Mouse (Mus musculus): Measurements from ENCODE around the gene Sult3a1. TPM values are rescaled to one million over a fixed set of nuclear protein-coding genes. Genes with fewer than 3 reads are reported as not detected.
"Not testable (repeated sequence)": the region's sequence is repeated elsewhere in the genome, so short reads cannot be mapped to it uniquely, and the experiment has no call there.

Gene Sult3a1
- total RNA-seq (2017) = not detected in 3 replicates

DNA sequence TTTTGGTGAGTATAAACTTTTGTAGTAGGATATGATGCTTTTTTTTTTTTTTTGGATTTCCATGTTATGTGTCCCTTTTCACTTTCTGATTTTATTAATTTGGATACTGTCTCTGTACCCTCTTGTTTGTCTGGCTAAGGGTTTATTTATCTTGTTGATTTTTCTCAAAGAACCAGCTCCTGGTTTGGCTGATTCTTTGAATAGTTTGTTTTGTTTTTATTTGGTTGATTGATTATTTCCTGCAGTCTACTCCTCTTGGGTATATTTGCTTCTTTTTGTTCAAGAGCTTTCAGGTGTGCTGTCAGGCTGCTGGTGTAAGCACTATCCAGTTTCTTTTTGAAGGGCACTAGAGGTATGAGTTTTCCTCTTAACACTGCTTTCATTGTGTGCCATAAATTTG, at the start of gene Sult3a1:
TSS of gene Sult3a1 (plus strand) at position 301 of the 400 bp plus-strand sequence.
- ATAC-seq (replicated peaks; ENCODE audit: insufficient number of reproducible peaks, low FRiP score, low TSS enrichment, poor library complexity, severe bottlenecking) = no peak

DNA sequence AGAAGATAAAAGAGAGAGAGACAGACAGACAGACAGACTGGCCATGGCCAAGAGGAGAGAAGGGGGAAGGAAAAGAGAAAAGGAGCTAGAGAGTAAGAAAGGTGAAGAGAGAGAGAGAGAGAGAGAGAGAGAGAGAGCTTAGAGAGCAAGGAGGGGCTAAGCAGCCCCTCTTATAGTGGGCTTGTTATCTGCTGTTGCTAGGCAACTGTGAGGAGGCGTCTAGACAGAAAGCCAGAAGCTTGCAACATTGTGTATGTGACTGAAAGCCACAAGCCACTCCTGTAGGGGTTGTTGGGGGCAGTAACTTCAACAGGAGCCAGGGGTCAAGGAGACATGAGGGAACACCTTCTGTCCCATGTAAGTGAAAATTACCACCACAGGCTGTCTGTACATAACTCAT, 45.7 kb upstream of the Sult3a1 start:
- no peak for ATAC-seq (replicated peaks; ENCODE audit: insufficient number of reproducible peaks, low FRiP score, low TSS enrichment, poor library complexity, severe bottlenecking)

DNA sequence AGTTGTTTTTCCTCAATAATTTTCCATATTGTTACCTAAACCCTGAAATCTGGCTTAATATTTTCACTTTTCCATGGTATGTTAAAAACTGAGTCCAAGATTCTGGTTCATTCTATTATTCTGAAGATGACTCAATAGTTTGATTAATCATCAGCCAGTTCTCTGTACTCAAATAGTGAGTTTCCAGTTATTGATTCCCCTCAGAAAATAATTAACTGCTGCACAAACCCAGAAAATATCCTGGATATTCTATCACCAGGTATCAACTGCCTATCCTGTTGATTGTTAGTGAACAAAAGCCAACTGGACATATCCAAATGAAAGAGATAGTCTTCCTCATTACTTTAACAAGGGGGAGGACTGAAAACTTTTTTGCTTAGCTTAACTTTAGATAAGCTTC, 43.3 kb upstream of the Sult3a1 start:
- ATAC-seq (replicated peaks; ENCODE audit: insufficient number of reproducible peaks, low FRiP score, low TSS enrichment, poor library complexity, severe bottlenecking) = no peak

DNA sequence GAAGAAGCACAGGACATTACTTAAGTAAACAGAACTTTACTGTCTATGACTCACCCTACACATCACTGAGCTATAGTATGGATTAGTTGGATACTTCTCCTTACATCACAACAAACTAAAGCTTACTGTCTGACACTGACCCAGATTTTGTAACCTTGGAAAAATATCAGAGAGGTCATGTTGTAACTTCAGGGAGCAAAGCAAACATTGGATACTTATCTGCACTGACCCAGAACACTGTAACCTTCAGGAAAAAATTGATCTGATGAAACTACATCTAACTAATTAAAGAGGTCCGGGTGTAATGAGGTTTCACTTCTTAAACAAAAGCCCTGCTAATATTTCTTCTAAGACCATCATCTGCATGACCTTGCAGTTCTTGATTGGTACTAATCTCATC, 40.6 kb upstream of the Sult3a1 start:
- no peak for ATAC-seq (replicated peaks; ENCODE audit: insufficient number of reproducible peaks, low FRiP score, low TSS enrichment, poor library complexity, severe bottlenecking)

DNA sequence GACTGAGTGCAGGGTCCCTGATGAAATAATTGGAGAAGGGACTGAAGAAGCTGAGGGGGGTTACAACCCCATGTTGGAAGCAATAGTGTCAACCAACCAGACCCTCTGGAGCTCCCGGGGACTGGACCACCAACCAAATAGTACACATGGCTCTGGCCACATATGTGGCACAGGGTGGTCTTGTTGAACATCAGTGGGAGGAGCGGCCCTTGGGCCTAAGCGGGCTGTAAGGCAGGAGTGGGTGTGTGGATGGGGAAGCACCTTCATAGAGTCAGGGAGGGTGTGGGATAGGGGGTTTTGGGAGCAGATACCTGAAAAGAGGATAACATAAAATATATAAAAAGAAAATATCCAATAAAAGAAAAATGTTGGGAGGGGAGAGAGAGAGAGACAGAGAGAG, 36.6 kb upstream of the Sult3a1 start:
- no peak for ATAC-seq (replicated peaks; ENCODE audit: insufficient number of reproducible peaks, low FRiP score, low TSS enrichment, poor library complexity, severe bottlenecking)

DNA sequence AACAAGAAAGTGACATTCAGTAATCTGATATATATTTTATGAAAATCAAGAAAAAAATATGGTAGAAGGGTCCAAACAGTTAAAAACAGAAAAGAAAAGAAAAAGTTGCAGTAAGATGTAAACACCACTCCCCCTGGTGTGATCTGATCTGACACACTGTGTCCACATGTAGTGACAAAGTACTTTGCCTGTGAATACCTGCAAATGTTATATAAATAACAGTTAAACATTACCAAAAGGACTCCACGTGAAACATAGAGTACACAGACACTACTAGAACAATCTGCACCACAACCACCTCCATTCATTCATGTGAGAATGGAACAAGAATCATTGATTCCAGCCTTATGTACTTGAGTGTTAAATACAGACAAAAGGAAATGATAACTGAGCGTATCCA, 8.5 kb downstream of the Sult3a1 start:
- no peak for ATAC-seq (replicated peaks; ENCODE audit: insufficient number of reproducible peaks, low FRiP score, low TSS enrichment, poor library complexity, severe bottlenecking)

DNA sequence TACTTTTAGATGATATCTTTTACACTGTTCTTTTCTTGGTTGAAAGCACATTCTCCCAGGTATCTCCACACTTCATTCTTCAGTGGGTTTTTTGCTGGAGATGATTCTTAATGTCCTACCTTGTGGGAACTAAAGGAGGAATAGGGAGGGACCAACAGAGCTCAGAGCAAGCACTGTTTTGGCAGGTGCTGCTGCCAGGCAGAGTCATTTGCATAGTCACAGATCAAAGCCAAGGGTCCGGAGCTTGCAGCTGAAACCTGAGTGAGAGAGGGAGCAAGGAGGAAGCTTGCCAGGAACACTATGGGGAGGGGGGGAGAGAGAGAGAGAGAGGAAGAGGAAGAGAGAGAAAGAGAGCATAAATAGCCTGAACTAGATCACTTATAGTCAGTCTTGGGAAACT, 12.9 kb downstream of the Sult3a1 start:
- no peak for ATAC-seq (replicated peaks; ENCODE audit: insufficient number of reproducible peaks, low FRiP score, low TSS enrichment, poor library complexity, severe bottlenecking)

DNA sequence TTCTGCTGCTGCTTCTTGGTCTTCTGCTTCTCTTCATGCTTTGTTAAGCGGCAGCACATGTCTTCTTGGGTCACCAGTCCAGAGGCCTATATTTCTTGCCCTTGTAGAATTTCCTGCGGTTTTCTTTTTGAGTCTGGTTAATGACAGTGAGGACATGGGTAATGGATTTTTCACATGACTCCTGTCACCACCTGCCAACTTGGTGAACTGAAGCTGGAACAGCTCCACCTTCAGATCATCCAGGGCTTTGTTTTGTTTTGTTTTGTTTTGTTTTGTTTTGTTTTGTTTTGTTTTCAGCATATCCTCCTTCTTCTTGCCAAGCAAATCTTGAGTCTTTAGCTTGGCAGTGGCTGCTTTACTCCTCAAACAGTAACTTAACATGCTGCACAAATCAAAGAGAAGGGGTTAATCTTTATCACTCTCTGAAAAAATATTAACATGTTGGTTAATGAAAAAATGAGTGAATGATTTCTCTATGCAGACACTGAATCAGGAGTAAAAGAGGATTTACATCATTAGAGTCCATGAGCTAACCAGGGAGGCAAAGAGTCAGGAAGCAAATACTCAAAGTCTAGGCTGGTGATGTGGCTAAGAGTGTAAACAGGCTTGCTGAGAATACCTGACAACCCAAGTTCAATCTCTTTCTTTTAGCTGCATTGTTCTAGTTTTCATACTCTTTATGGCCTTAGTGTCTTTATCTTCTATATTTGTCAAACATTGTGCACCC, 15.3 kb downstream of the Sult3a1 start:
- no peak for ATAC-seq (replicated peaks; ENCODE audit: insufficient number of reproducible peaks, low FRiP score, low TSS enrichment, poor library complexity, severe bottlenecking)

DNA sequence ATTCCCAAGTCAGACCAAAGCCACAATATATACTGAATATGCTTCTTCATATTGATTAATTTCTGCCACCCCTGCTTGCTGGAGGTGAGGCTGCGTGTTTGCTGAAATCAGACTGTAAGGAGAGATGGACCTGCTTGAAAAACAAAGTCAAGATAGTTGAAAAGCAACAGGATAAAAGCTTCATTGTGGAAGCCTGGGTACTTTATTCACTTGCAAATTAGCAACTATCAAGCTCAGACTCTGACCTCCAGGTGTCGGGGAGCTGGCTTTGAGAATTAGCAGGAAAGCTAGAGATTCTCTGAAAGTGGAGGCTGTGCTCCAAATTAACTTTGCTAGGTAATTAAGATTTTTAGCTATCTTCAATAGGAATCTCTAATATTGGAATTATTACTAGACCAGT, 24.9 kb downstream of the Sult3a1 start:
- not testable (repeated sequence) for ATAC-seq (replicated peaks; ENCODE audit: insufficient number of reproducible peaks, low FRiP score, low TSS enrichment, poor library complexity, severe bottlenecking)

DNA sequence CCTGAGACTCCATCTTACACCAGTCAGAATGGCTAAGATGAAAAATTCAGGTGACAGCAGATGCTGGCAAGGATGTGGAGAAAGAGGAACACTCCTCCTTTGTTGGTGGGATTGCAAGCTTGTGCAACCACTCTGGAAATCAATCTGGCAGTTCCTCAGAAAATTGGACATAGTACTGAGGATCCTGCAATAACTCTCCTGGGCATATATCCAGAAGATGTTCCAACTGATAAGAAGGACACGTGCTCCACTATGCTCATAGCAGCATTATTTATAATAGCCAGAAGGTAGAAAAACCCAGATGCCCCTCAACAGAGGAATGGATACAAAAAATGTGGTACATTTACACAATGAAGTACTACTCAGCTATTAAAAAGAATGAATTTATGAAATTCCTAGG, 44.0 kb downstream of the Sult3a1 start:
- ATAC-seq (replicated peaks; ENCODE audit: insufficient number of reproducible peaks, low FRiP score, low TSS enrichment, poor library complexity, severe bottlenecking) = not testable (repeated sequence)

DNA sequence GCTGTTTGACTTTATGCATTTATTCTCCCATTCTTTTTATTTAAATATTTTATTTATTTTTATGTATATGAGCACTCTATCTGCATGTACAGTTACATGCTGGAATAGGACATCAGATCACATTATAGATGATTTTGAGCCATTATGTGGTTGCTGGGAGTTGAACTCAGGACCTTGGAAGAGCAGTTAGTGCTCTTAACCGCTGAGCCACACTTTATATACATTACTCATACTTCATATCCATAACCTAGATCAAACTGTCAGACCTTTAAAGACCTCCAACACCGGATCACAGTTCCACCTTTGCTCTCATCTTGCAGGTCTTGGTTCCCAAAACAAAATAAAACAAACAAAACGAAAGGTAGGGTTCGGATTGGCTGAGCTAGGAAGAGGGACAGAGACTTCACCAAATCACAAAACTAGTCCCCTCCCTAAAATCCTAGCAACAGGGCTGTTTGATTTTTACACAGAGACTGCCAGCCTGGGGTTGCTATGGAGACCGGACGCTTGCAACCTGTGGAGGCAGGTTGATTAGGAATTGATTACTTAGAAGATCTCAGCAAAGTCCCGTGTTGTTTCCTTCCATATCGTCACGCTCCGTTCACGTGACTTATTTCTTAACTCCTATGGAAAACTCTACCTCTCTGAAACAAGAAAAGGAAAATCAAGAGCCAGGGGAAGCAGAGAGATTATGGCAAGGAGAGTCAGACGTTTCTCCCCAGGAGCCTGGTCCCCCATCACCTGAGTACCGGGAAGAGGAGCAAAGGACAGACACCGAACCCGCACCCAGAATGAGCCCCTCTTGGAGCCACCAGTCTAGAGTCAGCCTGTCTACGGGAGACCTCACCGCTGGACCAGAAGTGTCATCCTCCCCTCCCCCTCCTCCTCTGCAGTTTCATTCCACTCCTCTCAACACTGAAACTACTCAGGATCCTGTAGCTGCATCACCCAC, 47.3 kb downstream of the Sult3a1 start, which contains the start of gene Rsph4a:
TSS of gene Rsph4a (plus strand) at position 582 of the 952 bp plus-strand sequence.
- ATAC-seq (replicated peaks; ENCODE audit: insufficient number of reproducible peaks, low FRiP score, low TSS enrichment, poor library complexity, severe bottlenecking) = no peak

DNA sequence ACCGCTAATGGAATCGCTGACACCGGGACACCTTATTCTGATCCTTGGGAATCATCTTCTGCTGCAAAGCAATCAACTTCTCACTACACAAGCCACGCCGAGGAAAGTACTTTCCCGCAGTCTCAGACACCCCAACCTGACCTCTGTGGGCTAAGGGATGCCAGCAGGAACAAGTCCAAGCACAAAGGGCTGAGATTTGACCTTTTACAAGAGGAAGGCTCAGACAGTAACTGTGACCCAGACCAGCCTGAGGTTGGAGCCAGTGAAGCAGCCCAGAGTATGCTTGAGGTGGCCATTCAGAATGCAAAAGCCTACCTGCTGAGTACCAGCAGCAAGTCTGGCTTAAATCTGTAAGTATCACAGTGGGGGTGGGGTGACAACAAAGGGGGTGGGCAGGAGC, 48.0 kb downstream of the Sult3a1 start:
- no peak for ATAC-seq (replicated peaks; ENCODE audit: insufficient number of reproducible peaks, low FRiP score, low TSS enrichment, poor library complexity, severe bottlenecking)

Other genes starting within 250 kb of the Sult3a1 start
- not detected in 3 replicates for gene Clvs2, start 233.0 kb upstream of the Sult3a1 start, total RNA-seq (2017)
- gene Sult3a2, start 71.0 kb upstream of the Sult3a1 start, total RNA-seq (2017) = not detected in 3 replicates
- gene Rsph4a, start 47.4 kb downstream of the Sult3a1 start, total RNA-seq (2017) = not detected in 3 replicates
- 75.7 to 106 TPM (median 102 TPM) in 3 replicates for gene Zup1, start 93.5 kb downstream of the Sult3a1 start, total RNA-seq (2017)
- gene Rwdd1, start 161.9 kb downstream of the Sult3a1 start, total RNA-seq (2017) = 87.2 to 102 TPM (median 97.4 TPM) in 3 replicates
- not detected in 3 replicates for gene Trappc3l, start 179.9 kb downstream of the Sult3a1 start, total RNA-seq (2017)
- gene Calhm4, start 186.6 kb downstream of the Sult3a1 start, total RNA-seq (2017) = not detected in 3 replicates
- not detected in 3 replicates for gene Calhm5, start 238.8 kb downstream of the Sult3a1 start, total RNA-seq (2017)